ENCODE assay signal across 8 mouse cellular contexts in genomic region chr10:30199916-30200826, GRCm38 (mm10). TPM values are rescaled to one million over a fixed set of nuclear protein-coding genes. Genes with fewer than 3 reads are reported as not detected.
DNase-seq lines count a peak whose midpoint lies in the region; ATAC-seq and TF ChIP-seq lines count a peak whose summit lies in the region.

TSS of gene Cenpw (minus strand) at chr10:30200560.

- H3K27ac ChIP-seq in bone marrow, adult 2 months (ENCODE audit: control insufficient read depth, insufficient read depth, low read depth, low read length, poor library complexity) = 0 out of 2 replicates have a peak within 1 kb of the TSS, but pooled peaks have one; percentile 7
- peak within 1 kb of the TSS; percentile 22; the same call in 1 of the 2 replicates for H3K27ac ChIP-seq in embryonic facial prominence, embryonic 15.5 days (replicated peaks)
- H3K27ac ChIP-seq in kidney, embryonic 14.5 days (ENCODE audit: low read depth, low read length) = peak within 1 kb of the TSS; percentile 42; the same call in 1 of the 2 replicates
- H3K27ac ChIP-seq in limb, embryonic 15.5 days = peak within 1 kb of the TSS; percentile 74

- no peak for TF ChIP-seq CTCF in bone marrow, adult 2 months (IDR thresholded peaks at IDR 0.05; ENCODE audit: control insufficient read depth, insufficient read depth, low read length)

- H3K4me1 ChIP-seq in bone marrow, adult 2 months (ENCODE audit: control insufficient read depth, insufficient read depth, low read length) = no peaks in the 10 kb centered on the region
- H3K4me1 ChIP-seq in embryonic facial prominence, embryonic 15.5 days = peaks cover 6% of the 10 kb centered on the region; the same call in 1 of the 2 replicates
- 0 out of 2 replicates have a peak, but pooled peaks cover 13% of the 10 kb centered on the region for H3K4me1 ChIP-seq in kidney, embryonic 14.5 days (ENCODE audit: control insufficient read depth, insufficient read depth, low read length)
- peaks cover 3% of the 10 kb centered on the region; the same call in 1 of the 2 replicates for H3K4me1 ChIP-seq in limb, embryonic 15.5 days

- no peaks in the 10 kb centered on the region for H3K9me3 ChIP-seq in embryonic facial prominence, embryonic 15.5 days (replicated peaks)
- H3K9me3 ChIP-seq in kidney, embryonic 14.5 days (ENCODE audit: control insufficient read depth, low read length) = no peaks in the 10 kb centered on the region
- no peaks in the 10 kb centered on the region for H3K9me3 ChIP-seq in limb, embryonic 15.5 days

- ATAC-seq in embryonic facial prominence, embryonic 15.5 days (ENCODE audit: insufficient number of reproducible peaks, low FRiP score, low TSS enrichment, low read depth) = peak; percentile 99
- ATAC-seq in kidney, embryonic 14.5 days (ENCODE audit: low FRiP score, low TSS enrichment) = peak; percentile 100
- ATAC-seq in limb, embryonic 15.5 days (ENCODE audit: insufficient number of reproducible peaks, low FRiP score, low TSS enrichment, low read depth) = peak; percentile 97

- peak; percentile 97 for DNase-seq in 416B (ENCODE audit: low read depth)
- peak; percentile 65 to 69 for DNase-seq in heart, adult 9 months (ENCODE audit: low spot score in 2 of 2)
- peak; percentile 82 to 83 for DNase-seq in monocyte, adult 2 months (ENCODE audit: low read depth in 1 of 2, low spot score in 2 of 2)
- peak; percentile 86 to 87 for DNase-seq in spleen, postnatal 36 days (ENCODE audit: low spot score in 2 of 2)

- peak; percentile 81; the same call in 1 of the 2 replicates for TF ChIP-seq POLR2A in bone marrow, adult 2 months (IDR thresholded peaks at IDR 0.05; ENCODE audit: borderline replicate concordance, control insufficient read depth, low read depth, low read length)

- peak within 1 kb of the TSS; percentile 76 for H3K9ac ChIP-seq in embryonic facial prominence, embryonic 15.5 days
- peak within 1 kb of the TSS; percentile 84 for H3K9ac ChIP-seq in kidney, embryonic 14.5 days (ENCODE audit: low read depth, low read length)
- peak within 1 kb of the TSS; percentile 72 for H3K9ac ChIP-seq in limb, embryonic 15.5 days

- no peaks in the 10 kb centered on the region for H3K36me3 ChIP-seq in embryonic facial prominence, embryonic 15.5 days
- no peaks in the 10 kb centered on the region for H3K36me3 ChIP-seq in kidney, embryonic 14.5 days (ENCODE audit: control insufficient read depth, insufficient read depth, low read length)
- no peaks in the 10 kb centered on the region for H3K36me3 ChIP-seq in limb, embryonic 15.5 days

- H3K4me2 ChIP-seq in embryonic facial prominence, embryonic 15.5 days (replicated peaks) = peak within 1 kb of the TSS; percentile 76
- peak within 1 kb of the TSS; percentile 62 for H3K4me2 ChIP-seq in kidney, embryonic 14.5 days (replicated peaks; ENCODE audit: low read depth, low read length)
- peak within 1 kb of the TSS; percentile 86 for H3K4me2 ChIP-seq in limb, embryonic 15.5 days

- WGBS in bone marrow, adult 2 months = under 1% methylated on average over 55 of the region's 55 CpGs
- 1% methylated on average over 54 of the region's 55 CpGs for whole genome bisulfite sequencing in embryonic facial prominence, embryonic 15.5 days
- under 1% methylated on average over 51 of the region's 55 CpGs for WGBS in kidney, embryonic 14.5 days
- 1% methylated on average over 55 of the region's 55 CpGs for WGBS in limb, embryonic 15.5 days

- H3K4me3 ChIP-seq in bone marrow, adult 2 months (replicated peaks; ENCODE audit: control insufficient read depth, low read depth, low read length) = peak within 1 kb of the TSS; percentile 74
- peak within 1 kb of the TSS; percentile 91 for H3K4me3 ChIP-seq in embryonic facial prominence, embryonic 15.5 days (replicated peaks)
- peak within 1 kb of the TSS; percentile 93 for H3K4me3 ChIP-seq in kidney, embryonic 14.5 days (ENCODE audit: low read length)
- H3K4me3 ChIP-seq in limb, embryonic 15.5 days = peak within 1 kb of the TSS; percentile 88

- no peaks in the 10 kb centered on the region for H3K27me3 ChIP-seq in embryonic facial prominence, embryonic 15.5 days
- H3K27me3 ChIP-seq in kidney, embryonic 14.5 days (ENCODE audit: control insufficient read depth, insufficient read depth, low read length) = no peaks in the 10 kb centered on the region
- H3K27me3 ChIP-seq in limb, embryonic 15.5 days = no peaks in the 10 kb centered on the region

RNA-seq across cellular contexts. Expression of gene Cenpw, which starts in this region (rescaled TPM):
- polyA plus RNA-seq in bone marrow, adult 2 months (2011; ENCODE audit: insufficient read depth, insufficient read length, low replicate concordance, missing spikeins) = 10.7 and 16.9 TPM in 2 replicates
- 29.2 and 31.0 TPM in 2 replicates for polyA plus RNA-seq in embryonic facial prominence, embryonic 15.5 days (2015; fragmentation: Nextera tagmentation; extraction: Ambion mirVana)
- polyA plus RNA-seq in kidney, embryonic 14.5 days (2014; fragmentation: Nextera tagmentation; extraction: Ambion mirVana) = 75.5 and 123 TPM in 2 replicates
- 30.1 and 32.5 TPM in 2 replicates for polyA plus RNA-seq in limb, embryonic 15.5 days (2015; fragmentation: Nextera tagmentation; extraction: Ambion mirVana)

Comparison
In these comparisons a context has a peak if more than half of its experiments do, and no peak if none do; other contexts are left out.
1. Peak in every context shown above with its lines: DNase-seq, ATAC-seq, H3K4me3 ChIP-seq and H3K27ac ChIP-seq.
2. H3K27ac ChIP-seq: peak in every context shown above with its lines; median percentile 74 in limb, embryonic 15.5 days; 42 in kidney, embryonic 14.5 days; 22 in embryonic facial prominence, embryonic 15.5 days; 7 in bone marrow, adult 2 months.